Comparison of ENCODE assay signal across 14 mouse cellular contexts in genomic region chr6:53577776-53578175, GRCm38 (mm10).
"Had no signal": no experiment of that assay in that cellular context is flagged by ENCODE, and none has a peak within 500 bp of the region (broad histone marks: within the 10 kb centered on the region; RNA-seq: fewer than 3 reads in every experiment).

No protein-coding gene starts in this region.

- H3K27ac ChIP-seq: liver, embryonic 13.5 days; lung, embryonic 15.5 days; midbrain, embryonic 10.5 days had no signal

- H3K4me3 ChIP-seq: liver, embryonic 13.5 days; lung, embryonic 15.5 days; megakaryocyte, embryonic 14.5 days; midbrain, embryonic 10.5 days had no signal

- H3K36me3 ChIP-seq: liver, embryonic 13.5 days; lung, embryonic 15.5 days; midbrain, embryonic 10.5 days had no signal

- H3K4me1 ChIP-seq: liver, embryonic 13.5 days had no signal

- H3K9ac ChIP-seq: liver, embryonic 13.5 days; lung, embryonic 15.5 days had no signal

- H3K4me2 ChIP-seq: liver, embryonic 13.5 days; lung, embryonic 15.5 days had no signal

- ATAC-seq: intestine, postnatal 0 days had no signal

- DNase-seq: kidney, adult 2 months; kidney, postnatal 10 days; kidney, postnatal 4 days; left cerebral cortex, postnatal 4 days; liver, embryonic 13.5 days; lung, postnatal 10 days; lung, postnatal 36 days; midbrain, embryonic 14.5 days; thymus, adult 18-20 months; thymus, postnatal 36 days had no signal

- H3K27me3 ChIP-seq: liver, embryonic 13.5 days; lung, embryonic 15.5 days had no signal

- H3K9me3 ChIP-seq: liver, embryonic 13.5 days; lung, embryonic 15.5 days; megakaryocyte, embryonic 14.5 days; midbrain, embryonic 10.5 days had no signal
